Mouse (Mus musculus): ENCODE results near the gene Timeless. TPM values are rescaled to one million over a fixed set of nuclear protein-coding genes. Genes with fewer than 3 reads are reported as not detected.
"Not testable (repeated sequence)": the region's sequence is repeated elsewhere in the genome, so short reads cannot be mapped to it uniquely, and the experiment has no call there.

The Timeless gene
- polyA plus RNA-seq, 1 experiment from 2014 or later = 52.1 TPM

DNA sequence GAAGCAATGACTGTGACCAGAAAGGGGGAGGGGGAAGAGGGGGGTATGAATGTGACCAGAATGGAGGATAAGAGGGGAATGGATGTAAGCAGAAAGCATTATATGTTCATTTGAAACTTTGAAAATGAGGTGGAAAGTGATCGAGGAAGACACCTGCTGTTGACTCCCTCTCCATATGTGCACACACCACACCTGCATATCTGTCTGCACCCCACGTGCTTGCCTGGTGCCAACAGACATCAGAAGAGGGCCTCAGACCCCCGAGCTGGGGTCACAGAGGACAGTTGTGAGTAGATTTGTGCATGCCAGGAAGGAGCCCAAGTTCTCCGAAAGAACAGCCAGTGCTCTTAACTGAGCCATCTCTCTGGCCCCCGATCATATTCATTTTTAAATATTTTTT is 28.1 kb downstream of the Timeless start:
- no peak overlapping the region for H3K9ac ChIP-seq (ENCODE audit: low read length)
- no peak overlapping the region for H3K27ac ChIP-seq (ENCODE audit: low read length)
- no peak overlapping the region for H3K4me2 ChIP-seq (ENCODE audit: low read depth, low read length)
- no peaks in the 10 kb centered on the region for H3K9me3 ChIP-seq (ENCODE audit: control insufficient read depth, low read length)
- no peaks in the 10 kb centered on the region for H3K36me3 ChIP-seq (ENCODE audit: control insufficient read depth, insufficient read depth, low read length)
- ATAC-seq (ENCODE audit: low read depth) = no peak
- H3K4me3 ChIP-seq (ENCODE audit: low read length) = no peak overlapping the region
- 73% methylated on average over 5 of the region's 5 CpGs for WGBS
- H3K27me3 ChIP-seq (ENCODE audit: control insufficient read depth, insufficient read depth, low read depth, low read length) = no peaks in the 10 kb centered on the region
- no peaks in the 10 kb centered on the region for H3K4me1 ChIP-seq (replicated peaks; ENCODE audit: control insufficient read depth, insufficient read depth, low read length)

DNA sequence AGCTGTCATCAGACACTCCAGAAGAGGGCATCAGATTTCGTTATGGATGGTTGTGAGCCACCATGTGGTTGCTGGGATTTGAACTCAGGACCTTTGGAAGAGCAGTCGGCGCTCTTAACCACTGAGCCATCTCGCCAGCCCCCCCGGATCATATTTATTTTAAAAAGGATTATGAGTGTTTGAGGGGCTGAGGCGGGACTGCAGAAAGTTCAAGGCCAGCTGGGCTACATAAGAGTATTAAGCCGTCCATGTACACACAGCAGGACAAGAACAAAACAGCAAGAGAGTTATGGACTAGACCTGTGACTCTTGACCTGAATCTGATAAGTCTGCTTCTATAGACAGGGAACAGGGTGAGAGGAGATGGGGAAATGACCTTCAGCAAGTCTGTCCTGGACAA is 28.5 kb downstream of the Timeless start:
- not testable (repeated sequence) for H3K27ac ChIP-seq (ENCODE audit: low read length)

DNA sequence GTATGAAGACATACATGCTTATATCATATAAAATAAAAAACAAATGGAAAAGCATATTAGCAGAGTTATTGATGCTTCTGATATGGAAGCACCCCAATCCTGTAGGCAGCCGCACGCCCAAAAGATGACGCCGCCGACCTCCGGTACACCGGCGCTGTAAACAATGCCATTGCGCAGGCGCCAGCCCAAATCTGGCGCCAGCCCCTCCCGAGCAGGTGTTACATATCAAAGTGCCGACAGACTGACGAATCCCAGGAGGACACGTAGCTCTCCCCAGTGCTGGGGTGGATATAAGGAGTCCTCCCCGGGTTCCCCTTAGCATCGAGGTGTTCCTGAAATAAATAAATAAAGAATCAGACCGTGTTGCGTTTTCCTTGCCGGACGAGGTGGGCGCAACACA is 30.4 kb downstream of the Timeless start:
- no peak overlapping the region for H3K4me2 ChIP-seq (ENCODE audit: low read depth, low read length)

More for the DNA sequence above, 28.5 kb downstream of the Timeless start:
- H3K4me2 ChIP-seq (ENCODE audit: low read depth, low read length); H3K4me3 ChIP-seq (ENCODE audit: low read length); ATAC-seq (ENCODE audit: low read depth); H3K27me3 ChIP-seq (ENCODE audit: control insufficient read depth, insufficient read depth, low read depth, low read length); H3K4me1 ChIP-seq (replicated peaks; ENCODE audit: control insufficient read depth, insufficient read depth, low read length); H3K9me3 ChIP-seq (ENCODE audit: control insufficient read depth, low read length); H3K9ac ChIP-seq (ENCODE audit: low read length); H3K36me3 ChIP-seq (ENCODE audit: control insufficient read depth, insufficient read depth, low read length): not testable (repeated sequence)
- 70% methylated on average over 7 of the region's 7 CpGs for WGBS

DNA sequence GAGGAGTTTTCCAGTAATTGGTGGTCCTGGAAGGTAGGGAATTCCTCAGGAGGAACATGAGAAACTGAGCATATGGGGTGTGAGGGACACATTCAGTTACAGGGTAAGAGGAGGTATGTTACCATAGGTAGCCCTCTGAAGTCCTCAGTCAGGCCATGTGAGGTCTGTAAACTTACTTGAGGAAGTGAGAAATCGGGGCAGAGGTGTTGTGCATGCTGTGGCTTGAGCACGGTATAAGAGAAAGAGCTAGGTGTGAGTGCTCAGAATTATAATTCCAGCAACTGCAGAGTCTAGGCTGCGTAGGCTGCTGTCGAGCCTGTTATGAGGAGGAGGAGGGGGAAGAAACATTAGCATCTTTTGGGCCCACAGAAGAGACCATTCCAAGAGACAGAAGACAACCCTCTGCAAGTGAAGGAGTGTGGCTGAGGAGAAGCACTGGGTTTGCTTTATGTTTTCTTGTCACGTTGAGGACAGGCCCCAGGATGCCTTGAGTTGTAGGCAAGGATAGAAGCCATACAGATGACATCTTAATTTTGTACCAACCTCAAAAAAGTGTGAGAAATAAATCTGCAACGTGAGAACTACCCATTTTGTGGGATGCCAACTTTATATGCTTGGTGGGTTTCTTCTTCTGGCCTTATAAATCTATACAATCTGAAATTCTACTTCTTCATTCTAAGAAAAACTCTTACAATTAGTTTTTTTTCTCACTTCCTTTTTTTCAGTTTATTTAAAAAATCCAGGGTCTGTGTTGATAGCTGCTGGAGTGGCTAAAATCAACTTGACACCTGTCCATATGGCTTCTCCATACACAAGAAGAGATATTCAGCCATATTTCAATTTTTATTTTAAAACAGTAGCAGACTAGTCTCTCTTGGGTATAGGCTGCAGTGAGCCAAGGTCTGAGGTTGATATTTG is 31.8 kb downstream of the Timeless start:
- H3K4me3 ChIP-seq (ENCODE audit: low read length) = no peak overlapping the region
- WGBS = 63% methylated on average over 6 of the region's 6 CpGs
- no peak for ATAC-seq (ENCODE audit: low read depth)
- H3K27ac ChIP-seq (ENCODE audit: low read length) = no peak overlapping the region
- no peaks in the 10 kb centered on the region for H3K36me3 ChIP-seq (ENCODE audit: control insufficient read depth, insufficient read depth, low read length)
- no peaks in the 10 kb centered on the region for H3K4me1 ChIP-seq (replicated peaks; ENCODE audit: control insufficient read depth, insufficient read depth, low read length)
- H3K4me2 ChIP-seq (ENCODE audit: low read depth, low read length) = no peak overlapping the region
- no peaks in the 10 kb centered on the region for H3K27me3 ChIP-seq (ENCODE audit: control insufficient read depth, insufficient read depth, low read depth, low read length)
- H3K9ac ChIP-seq (ENCODE audit: low read length) = no peak overlapping the region
- H3K9me3 ChIP-seq (ENCODE audit: control insufficient read depth, low read length) = no peaks in the 10 kb centered on the region

More for the DNA sequence above, 30.4 kb downstream of the Timeless start:
- Histone ChIP-seq H3K4me3 (ENCODE audit: low read length) (no peak overlapping the region), H3K27ac (ENCODE audit: low read length) (no peak overlapping the region), H3K9ac (ENCODE audit: low read length) (no peak overlapping the region), H3K27me3 (ENCODE audit: control insufficient read depth, insufficient read depth, low read depth, low read length) (no peaks in the 10 kb centered on the region), H3K9me3 (ENCODE audit: control insufficient read depth, low read length) (no peaks in the 10 kb centered on the region), H3K4me1 (replicated peaks; ENCODE audit: control insufficient read depth, insufficient read depth, low read length) (no peaks in the 10 kb centered on the region), H3K36me3 (ENCODE audit: control insufficient read depth, insufficient read depth, low read length) (no peaks in the 10 kb centered on the region)
- no peak for ATAC-seq (ENCODE audit: low read depth)
- 64% methylated on average over 22 of the region's 22 CpGs for WGBS

DNA sequence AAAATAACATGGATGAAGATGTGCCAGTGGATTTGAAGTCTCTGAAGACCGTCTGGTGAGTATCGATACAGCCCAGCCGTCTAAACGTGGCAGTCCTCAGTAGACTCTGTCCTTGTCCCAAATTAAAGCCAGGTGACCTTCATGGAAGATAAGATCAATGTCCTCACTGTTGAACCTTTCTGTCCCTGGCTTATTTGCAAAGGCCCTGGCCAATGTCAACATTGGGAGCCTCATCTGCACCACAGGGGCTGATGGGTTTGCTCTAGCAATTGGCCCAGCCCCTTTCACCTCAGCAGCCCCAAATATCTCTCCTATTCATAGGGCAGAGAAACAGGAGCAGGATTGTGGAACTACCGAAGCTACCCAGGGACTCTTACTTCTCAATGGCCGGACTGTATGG is 36.5 kb downstream of the Timeless start, which contains the start of gene Apof:
Gene Apof (plus strand): TSS at position 301 of the 400 bp plus-strand sequence.
- WGBS = 57% methylated on average over 6 of the region's 6 CpGs
- no peak within 1 kb of the TSS for H3K4me3 ChIP-seq (ENCODE audit: low read length)
- ATAC-seq (ENCODE audit: low read depth) = no peak

DNA sequence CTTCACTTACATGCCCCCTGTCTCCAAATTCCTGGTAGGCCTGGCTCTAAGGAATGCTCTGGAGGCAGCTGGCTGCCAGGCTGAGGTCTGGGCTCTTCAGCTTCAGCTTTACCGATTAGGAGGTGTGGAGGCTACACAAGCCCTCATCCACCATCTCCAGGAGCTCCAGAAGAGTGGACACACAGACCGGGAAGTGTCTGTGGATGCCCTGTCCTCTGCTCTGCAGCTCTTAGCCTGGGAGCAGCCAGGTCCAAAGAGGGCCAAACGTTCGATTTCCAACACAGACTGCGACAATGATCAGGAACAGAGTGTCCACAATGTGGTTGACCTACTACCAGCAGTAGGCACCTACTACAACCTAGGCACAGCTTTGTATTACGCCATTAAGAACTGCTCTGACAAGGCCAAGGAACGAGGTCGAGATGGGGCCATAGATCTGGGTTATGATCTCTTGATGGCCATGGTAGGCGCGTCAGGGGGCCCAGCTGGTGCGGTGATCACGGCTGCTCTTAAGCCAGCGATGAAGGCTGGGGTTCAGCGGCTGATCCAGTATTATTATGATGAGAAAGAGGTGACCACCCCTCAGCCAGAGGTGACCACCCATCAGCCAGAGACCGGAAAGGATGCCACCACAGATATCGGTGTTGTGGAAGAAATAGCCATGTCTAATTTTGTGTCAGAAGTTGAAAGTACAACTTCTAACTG is 37.5 kb downstream of the Timeless start:
- H3K4me3 ChIP-seq (ENCODE audit: low read length) = no peak overlapping the region
- H3K36me3 ChIP-seq (ENCODE audit: control insufficient read depth, insufficient read depth, low read length) = no peaks in the 10 kb centered on the region
- H3K27me3 ChIP-seq (ENCODE audit: control insufficient read depth, insufficient read depth, low read depth, low read length) = no peaks in the 10 kb centered on the region
- peak overlapping the region; percentile 73 for H3K4me2 ChIP-seq (ENCODE audit: low read depth, low read length)
- no peaks in the 10 kb centered on the region for H3K9me3 ChIP-seq (ENCODE audit: control insufficient read depth, low read length)
- H3K9ac ChIP-seq (ENCODE audit: low read length) = peak overlapping the region; percentile 75; the same call in 1 of the 2 replicates
- no peak for ATAC-seq (ENCODE audit: low read depth)
- H3K4me1 ChIP-seq (replicated peaks; ENCODE audit: control insufficient read depth, insufficient read depth, low read length) = 0 out of 2 replicates have a peak, but pooled peaks cover 5% of the 10 kb centered on the region
- WGBS = 89% methylated on average over 16 of the region's 16 CpGs
- no peak overlapping the region for H3K27ac ChIP-seq (ENCODE audit: low read length)

More for the DNA sequence above, 36.5 kb downstream of the Timeless start, which contains the start of gene Apof:
- Histone ChIP-seq H3K4me1 (replicated peaks; ENCODE audit: control insufficient read depth, insufficient read depth, low read length) (0 out of 2 replicates have a peak, but pooled peaks cover 5% of the 10 kb centered on the region), H3K27me3 (ENCODE audit: control insufficient read depth, insufficient read depth, low read depth, low read length) (no peaks in the 10 kb centered on the region), H3K27ac (ENCODE audit: low read length) (no peak within 1 kb of the TSS), H3K9ac (ENCODE audit: low read length) (no peak within 1 kb of the TSS), H3K9me3 (ENCODE audit: control insufficient read depth, low read length) (no peaks in the 10 kb centered on the region), H3K36me3 (ENCODE audit: control insufficient read depth, insufficient read depth, low read length) (no peaks in the 10 kb centered on the region), H3K4me2 (ENCODE audit: low read depth, low read length) (no peak within 1 kb of the TSS)

DNA sequence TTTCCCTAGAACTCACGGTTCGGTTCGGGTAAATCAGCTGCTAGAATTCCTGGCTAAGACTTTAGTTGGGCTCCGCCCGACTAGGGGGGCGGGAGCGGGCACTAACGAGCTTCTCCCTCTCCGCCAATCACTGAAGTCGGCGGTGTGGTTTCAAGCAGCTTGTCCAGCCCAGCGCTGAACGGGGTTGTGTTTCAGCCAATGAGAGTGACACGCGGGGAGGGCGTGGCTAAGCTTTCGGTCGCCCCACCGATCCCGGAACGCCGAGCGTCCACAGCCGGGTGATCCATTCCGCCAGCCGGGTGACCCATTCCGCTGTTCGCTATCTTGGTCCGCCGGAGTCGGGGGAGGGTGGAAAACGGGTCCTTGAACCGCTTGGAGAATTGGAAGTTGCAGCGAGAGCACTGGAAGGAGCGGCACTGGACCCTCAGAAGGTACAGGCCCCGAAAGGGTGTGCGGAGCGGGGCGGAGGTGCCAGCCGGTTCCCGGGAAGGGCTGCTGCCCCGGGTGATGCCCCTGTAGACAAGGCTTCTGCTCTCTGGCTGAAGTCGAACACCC is 38.5 kb downstream of the Timeless start, which contains the start of gene Stat2:
Gene Stat2 (plus strand): TSS at position 273 of the 555 bp plus-strand sequence.
- ATAC-seq (ENCODE audit: low read depth) = peak; percentile 100
- Histone ChIP-seq H3K27ac (ENCODE audit: low read length) (peak within 1 kb of the TSS; percentile 63), H3K9me3 (ENCODE audit: control insufficient read depth, low read length) (no peaks in the 10 kb centered on the region), H3K9ac (ENCODE audit: low read length) (peak within 1 kb of the TSS; percentile 75), H3K4me2 (ENCODE audit: low read depth, low read length) (peak within 1 kb of the TSS; percentile 73), H3K4me3 (ENCODE audit: low read length) (peak within 1 kb of the TSS; percentile 69), H3K27me3 (ENCODE audit: control insufficient read depth, insufficient read depth, low read depth, low read length) (no peaks in the 10 kb centered on the region), H3K36me3 (ENCODE audit: control insufficient read depth, insufficient read depth, low read length) (no peaks in the 10 kb centered on the region), H3K4me1 (replicated peaks; ENCODE audit: control insufficient read depth, insufficient read depth, low read length) (0 out of 2 replicates have a peak, but pooled peaks cover 5% of the 10 kb centered on the region)
- WGBS = under 1% methylated on average over 43 of the region's 43 CpGs

DNA sequence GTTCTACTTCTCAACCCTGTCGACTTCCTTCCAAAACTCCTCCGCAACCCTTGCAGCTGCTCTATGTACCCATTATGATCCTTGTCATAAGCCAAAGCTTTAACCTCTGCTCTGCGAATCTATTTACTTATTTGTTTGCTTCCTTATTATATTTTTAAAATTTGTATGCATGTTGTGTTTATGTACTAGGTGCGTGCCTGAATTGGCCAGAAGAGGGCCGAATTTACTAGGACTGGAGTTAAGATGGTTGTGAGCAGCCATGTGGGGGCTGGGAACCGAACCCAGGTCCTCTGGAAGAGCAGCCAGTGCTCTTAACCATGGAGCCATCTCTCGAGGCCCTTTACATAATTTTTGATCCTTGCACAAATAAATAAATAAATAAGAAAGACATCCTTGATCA is 39.0 kb downstream of the Timeless start:
- no peaks in the 10 kb centered on the region for H3K9me3 ChIP-seq (ENCODE audit: control insufficient read depth, low read length)
- no peaks in the 10 kb centered on the region for H3K36me3 ChIP-seq (ENCODE audit: control insufficient read depth, insufficient read depth, low read length)
- H3K4me1 ChIP-seq (replicated peaks; ENCODE audit: control insufficient read depth, insufficient read depth, low read length) = 0 out of 2 replicates have a peak, but pooled peaks cover 5% of the 10 kb centered on the region
- peak overlapping the region; percentile 63; the same call in 1 of the 2 replicates for H3K27ac ChIP-seq (ENCODE audit: low read length)
- no peaks in the 10 kb centered on the region for H3K27me3 ChIP-seq (ENCODE audit: control insufficient read depth, insufficient read depth, low read depth, low read length)
- H3K9ac ChIP-seq (ENCODE audit: low read length) = peak overlapping the region; percentile 74
- H3K4me2 ChIP-seq (ENCODE audit: low read depth, low read length) = peak overlapping the region; percentile 63
- 34% methylated on average over 7 of the region's 7 CpGs for WGBS
- ATAC-seq (ENCODE audit: low read depth) = no peak
- H3K4me3 ChIP-seq (ENCODE audit: low read length) = peak overlapping the region; percentile 69
